Mouse (Mus musculus) urinary bladder, postnatal 36 days (tissue): Measurements from ENCODE around the gene Lmf1.

ENCODE experiments used
- DNase-seq, 2 experiments: peaks; one replicate each; pipeline ENCODE4 v3.0.0; 2022; ENCODE audit warnings: low spot score in 2 of 2, mixed read lengths in 1 of 2

Gene Lmf1

GRCm38 (mm10) chr17:25640956-25641355, 62.1 kb downstream of the Lmf1 start:
- DNase-seq, result no peak

- DNase-seq, result peak; percentile 52 to 55
These were observed 63.1 kb downstream of the Lmf1 start for GRCm38 (mm10) chr17:25642032-25642431.

- no peak for DNase-seq
These were observed 64.8 kb downstream of the Lmf1 start for GRCm38 (mm10) chr17:25643517-25644294.

- no peak for DNase-seq
These were observed 65.9 kb downstream of the Lmf1 start for GRCm38 (mm10) chr17:25644761-25645160.

- DNase-seq, result no peak
These were observed 66.8 kb downstream of the Lmf1 start for GRCm38 (mm10) chr17:25645661-25646060.

- DNase-seq, result no peak
These were observed 69.0 kb downstream of the Lmf1 start for GRCm38 (mm10) chr17:25647901-25648300.

GRCm38 (mm10) chr17:25648678-25649216, 69.9 kb downstream of the Lmf1 start:
- DNase-seq, result no peak

GRCm38 (mm10) chr17:25650726-25651125, 71.8 kb downstream of the Lmf1 start:
- DNase-seq, result no peak

GRCm38 (mm10) chr17:25652272-25652671, 73.4 kb downstream of the Lmf1 start:
- DNase-seq, result no peak

- DNase-seq, result no peak
These were observed 77.4 kb downstream of the Lmf1 start for GRCm38 (mm10) chr17:25656142-25656825.

- DNase-seq, result no peak
These were observed 77.9 kb downstream of the Lmf1 start for GRCm38 (mm10) chr17:25656826-25657189.

GRCm38 (mm10) chr17:25663213-25663835, 84.4 kb downstream of the Lmf1 start:
- no peak for DNase-seq

- DNase-seq, result no peak
These were observed 86.6 kb downstream of the Lmf1 start for GRCm38 (mm10) chr17:25665485-25665884.

GRCm38 (mm10) chr17:25665891-25666290, 87.0 kb downstream of the Lmf1 start:
- DNase-seq, result no peak

GRCm38 (mm10) chr17:25668481-25669055, 89.7 kb downstream of the Lmf1 start:
- DNase-seq, result no peak

- no peak for DNase-seq
These were observed 94.1 kb downstream of the Lmf1 start for GRCm38 (mm10) chr17:25672982-25673381.

- DNase-seq, result no peak
These were observed 99.1 kb downstream of the Lmf1 start for GRCm38 (mm10) chr17:25677969-25678368.

GRCm38 (mm10) chr17:25679818-25680217, 100.9 kb downstream of the Lmf1 start:
- DNase-seq, result no peak

GRCm38 (mm10) chr17:25681636-25682035, 102.8 kb downstream of the Lmf1 start:
- no peak for DNase-seq

- DNase-seq, result no peak
These were observed 107.4 kb downstream of the Lmf1 start for GRCm38 (mm10) chr17:25686323-25686722.

- no peak for DNase-seq
These were observed 110.0 kb downstream of the Lmf1 start for GRCm38 (mm10) chr17:25688922-25689321.

GRCm38 (mm10) chr17:25696263-25696662, 117.4 kb downstream of the Lmf1 start:
- DNase-seq, result no peak
